Mouse (Mus musculus) stomach, embryonic 14.5 days (tissue): ENCODE results near the gene Tspan15. TPM values are rescaled to one million over a fixed set of nuclear protein-coding genes. Genes with fewer than 3 reads are reported as not detected.

Experiments used
- ATAC-seq: fragments of 200-750 bp; cut with Nextera tagmentation; 2 replicates; pipeline ENCODE4 v1.8.0; 2017; ENCODE audit warnings: low read depth, moderate TSS enrichment; ENCODE audit not compliant: insufficient number of reproducible peaks, insufficient read depth, low FRiP score
- H3K27ac ChIP-seq: fragments of 300-500 bp; sonication (generic); 2 replicates; pipeline ENCODE4 v1.5.1; 2014; ENCODE audit warnings: mild to moderate bottlenecking, low read length, moderate library complexity, mixed read lengths
- H3K27me3 ChIP-seq: fragments of 300-500 bp; sonication (generic); 2 replicates; pipeline ENCODE4 v1.6.1; 2014; ENCODE audit warnings: low read length, control low read depth, mixed read lengths; ENCODE audit not compliant: control insufficient read depth, insufficient read depth
- H3K36me3 ChIP-seq: fragments of 300-500 bp; sonication (generic); 2 replicates; pipeline ENCODE4 v1.6.1; 2014; ENCODE audit warnings: mild to moderate bottlenecking, control low read depth, low read length, moderate library complexity, mixed read lengths; ENCODE audit not compliant: control insufficient read depth, insufficient read depth
- H3K4me1 ChIP-seq: fragments of 300-500 bp; sonication (generic); 2 replicates; pipeline ENCODE4 v1.6.1; 2014; ENCODE audit warnings: low read length, control low read depth, mixed read lengths; ENCODE audit not compliant: control insufficient read depth, insufficient read depth
- H3K4me2 ChIP-seq: fragments of 300-500 bp; sonication (generic); replicated peaks from 2 replicates; pipeline ENCODE4 v1.6.1; 2014; ENCODE audit warnings: low read depth, low read length, control low read depth
- H3K4me3 ChIP-seq: fragments of 300-500 bp; sonication (generic); 2 replicates; pipeline ENCODE4 v1.5.1; 2014; ENCODE audit warnings: low read depth, low read length, control low read depth
- H3K9ac ChIP-seq: fragments of 300-500 bp; sonication (generic); replicated peaks from 2 replicates; pipeline ENCODE4 v1.6.1; 2014; ENCODE audit warnings: low read depth, mild to moderate bottlenecking, control low read depth, low read length, moderate library complexity, mixed read lengths
- H3K9me3 ChIP-seq: fragments of 300-500 bp; sonication (generic); 2 replicates; pipeline ENCODE4 v1.6.1; 2016; ENCODE audit warnings: low read depth, low read length, control low read depth; ENCODE audit not compliant: control insufficient read depth
- WGBS: fragments of 180-500 bp; shearing (Covaris S2); extraction: QIAGEN DNeasy Blood & Tissue Kit; methylation state at CpG from one replicate; pipeline ENCODE4 v1.1.7; 2014; 5-methylcytosine and 5-hydroxymethylcytosine counted together
- polyA plus RNA-seq: library from polyadenylated mRNA; unstranded; fragments of >200 nt; fragmentation: Nextera tagmentation; extraction: Ambion mirVana; gene quantifications from 2 replicates; pipeline ENCODE4 v1.2.1, GENCODE M21; 2014

Tspan15 gene
- polyA plus RNA-seq, 1 experiment from 2014 or later: 32.8 TPM

DNA sequence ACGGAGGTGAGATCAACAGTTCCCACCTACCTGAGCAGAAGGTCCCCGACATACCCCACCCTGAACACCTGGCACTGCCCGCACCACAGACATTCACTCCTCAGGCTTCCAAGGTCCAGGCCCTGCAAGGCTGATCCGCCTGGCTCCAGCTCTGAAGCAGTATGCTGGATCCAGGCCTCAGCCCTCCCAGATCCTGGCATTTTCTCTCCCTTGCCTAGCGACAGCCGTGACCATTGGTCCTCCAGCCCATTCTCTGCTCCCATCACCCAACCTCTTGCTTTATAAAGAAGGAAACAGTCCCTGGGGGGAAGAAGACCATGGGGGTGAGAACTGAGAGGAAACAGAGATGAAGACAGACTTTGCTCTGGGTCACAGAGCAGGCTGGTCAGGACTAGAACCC, 37.0 kb downstream of the Tspan15 start:
- H3K36me3 ChIP-seq: no peaks in the 10 kb centered on the region
- no peaks in the 10 kb centered on the region for H3K9me3 ChIP-seq
- WGBS: 83% methylated on average over 6 of the region's 6 CpGs
- no peak for ATAC-seq
- no peak overlapping the region for H3K9ac ChIP-seq
- H3K4me1 ChIP-seq: 0 out of 2 replicates have a peak, but pooled peaks cover 4% of the 10 kb centered on the region
- H3K4me3 ChIP-seq: no peak overlapping the region
- H3K4me2 ChIP-seq: no peak overlapping the region
- no peak overlapping the region for H3K27ac ChIP-seq
- no peaks in the 10 kb centered on the region for H3K27me3 ChIP-seq

DNA sequence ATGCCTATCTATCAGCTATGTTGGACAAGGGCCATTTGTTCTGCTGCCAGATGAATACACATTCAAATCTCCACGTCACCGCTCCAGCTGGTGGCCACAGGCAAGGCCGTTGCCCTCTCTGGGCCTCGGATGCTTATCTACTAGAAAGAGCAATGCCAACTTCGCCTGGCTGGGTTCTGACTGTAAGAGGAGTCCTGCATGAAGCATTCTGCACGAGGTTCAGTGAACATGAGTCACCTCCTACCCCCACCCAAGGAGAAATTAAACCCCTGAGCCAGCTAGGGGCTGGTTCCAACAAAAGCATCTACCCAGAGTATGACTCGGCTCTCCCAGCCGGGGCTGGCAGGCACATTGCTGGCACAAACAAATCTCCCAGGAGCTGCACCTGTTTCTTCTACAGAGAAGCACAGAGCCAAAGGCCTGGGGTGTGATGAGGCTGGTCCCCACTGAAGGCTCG, 38.3 kb downstream of the Tspan15 start:
- no peaks in the 10 kb centered on the region for H3K36me3 ChIP-seq
- H3K4me2 ChIP-seq: no peak overlapping the region
- H3K4me3 ChIP-seq: no peak overlapping the region
- H3K27me3 ChIP-seq: no peaks in the 10 kb centered on the region
- WGBS: 67% methylated on average over 9 of the region's 9 CpGs
- no peak for ATAC-seq
- no peak overlapping the region for H3K27ac ChIP-seq
- H3K9ac ChIP-seq: no peak overlapping the region
- 0 out of 2 replicates have a peak, but pooled peaks cover 4% of the 10 kb centered on the region for H3K4me1 ChIP-seq
- H3K9me3 ChIP-seq: no peaks in the 10 kb centered on the region

DNA sequence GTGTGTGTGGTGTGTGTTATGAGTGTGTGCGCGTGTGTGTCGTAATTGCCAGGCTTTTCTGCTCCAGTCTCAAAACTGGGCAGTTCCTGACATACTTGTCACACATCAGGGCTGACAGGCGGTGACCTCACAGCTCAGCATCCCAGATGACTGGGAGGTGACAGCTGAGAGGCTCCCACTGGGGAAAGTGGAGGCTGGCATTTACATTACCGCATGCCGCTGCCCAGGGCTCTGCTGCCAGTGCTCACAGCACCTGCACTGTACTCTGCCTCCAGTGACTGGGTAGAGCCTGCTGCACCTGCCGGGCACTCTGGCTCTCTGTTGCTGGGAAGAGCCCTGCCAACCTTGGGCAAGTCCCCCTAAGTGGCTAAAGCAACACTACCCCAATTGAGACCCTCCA, 40.2 kb downstream of the Tspan15 start:
- Histone ChIP-seq H3K36me3 (no peaks in the 10 kb centered on the region), H3K27ac (no peak overlapping the region), H3K4me2 (no peak overlapping the region), H3K9me3 (no peaks in the 10 kb centered on the region), H3K4me3 (no peak overlapping the region), H3K4me1 (0 out of 2 replicates have a peak, but pooled peaks cover 4% of the 10 kb centered on the region), H3K9ac (no peak overlapping the region), H3K27me3 (no peaks in the 10 kb centered on the region)
- 94% methylated on average over 7 of the region's 7 CpGs for WGBS
- ATAC-seq: no peak

DNA sequence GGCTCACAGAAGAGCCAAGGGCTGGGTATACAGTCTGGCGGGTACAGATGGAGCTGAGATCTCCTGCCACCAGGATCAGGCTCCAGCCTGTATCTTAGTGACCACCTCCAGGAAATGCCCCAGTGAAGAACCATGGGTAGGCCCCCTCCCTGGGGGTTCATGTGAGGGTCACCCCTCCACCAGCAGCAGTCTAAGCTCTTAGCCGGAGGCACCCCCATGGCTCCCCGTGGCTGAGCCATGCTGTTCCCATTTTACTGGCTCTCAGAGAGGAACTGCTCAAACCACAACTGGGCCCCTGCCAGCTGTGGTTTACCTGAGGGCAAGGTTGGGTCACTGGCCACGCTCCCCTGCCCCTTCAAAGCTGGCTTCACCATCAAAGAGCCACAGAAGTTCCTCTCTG, 41.1 kb downstream of the Tspan15 start:
- no peaks in the 10 kb centered on the region for H3K27me3 ChIP-seq
- 0 out of 2 replicates have a peak, but pooled peaks cover 4% of the 10 kb centered on the region for H3K4me1 ChIP-seq
- no peaks in the 10 kb centered on the region for H3K36me3 ChIP-seq
- H3K27ac ChIP-seq: no peak overlapping the region
- no peak overlapping the region for H3K9ac ChIP-seq
- no peaks in the 10 kb centered on the region for H3K9me3 ChIP-seq
- 80% methylated on average over 4 of the region's 4 CpGs for WGBS
- H3K4me2 ChIP-seq: no peak overlapping the region
- no peak overlapping the region for H3K4me3 ChIP-seq
- ATAC-seq: no peak

DNA sequence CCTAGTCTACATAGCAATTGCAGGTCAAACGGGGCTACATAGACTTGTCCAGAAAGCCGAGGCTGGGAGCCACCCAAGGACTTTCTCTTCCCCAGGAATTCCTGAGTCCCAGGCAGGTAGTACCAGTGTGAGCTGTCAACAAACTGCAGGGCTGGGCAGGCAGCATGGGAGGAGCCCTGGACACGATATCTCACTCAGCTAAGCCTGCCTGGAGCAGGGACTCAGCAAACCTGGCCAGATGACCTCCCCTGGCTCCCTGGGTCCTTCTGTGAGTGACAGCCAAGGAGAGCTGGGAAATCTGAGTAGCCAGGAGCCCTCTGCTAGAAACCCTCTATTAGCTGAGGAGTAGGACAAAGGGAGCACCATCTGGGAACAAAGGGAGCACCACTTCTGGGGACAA, 41.7 kb downstream of the Tspan15 start:
- Histone ChIP-seq H3K9ac (no peak overlapping the region), H3K4me3 (no peak overlapping the region), H3K4me1 (0 out of 2 replicates have a peak, but pooled peaks cover 4% of the 10 kb centered on the region), H3K27ac (no peak overlapping the region), H3K4me2 (no peak overlapping the region), H3K36me3 (no peaks in the 10 kb centered on the region), H3K9me3 (no peaks in the 10 kb centered on the region), H3K27me3 (no peaks in the 10 kb centered on the region)
- peak; percentile 69; the same call in 1 of the 2 replicates for ATAC-seq
- WGBS: 54% methylated on average over 3 of the region's 3 CpGs

DNA sequence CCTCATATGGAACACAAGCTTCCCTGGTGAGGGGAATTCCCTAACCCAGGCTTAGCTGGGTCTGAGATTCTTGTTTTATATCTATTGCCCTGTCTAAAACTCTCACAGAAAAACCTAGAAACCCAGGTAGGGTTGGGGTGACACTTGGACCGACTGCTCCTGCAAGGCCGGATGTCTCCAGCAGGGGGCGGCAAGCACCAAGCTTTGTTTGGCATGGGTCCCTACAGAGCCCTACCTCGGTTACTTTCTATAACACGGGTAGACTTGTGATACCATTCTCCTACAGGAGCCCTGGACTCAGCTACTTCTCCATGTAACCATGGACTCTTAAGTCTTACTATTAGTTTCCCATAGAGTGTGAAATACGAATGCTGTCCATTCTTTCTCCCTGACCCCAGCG, 44.2 kb downstream of the Tspan15 start:
- WGBS: 22% methylated on average over 7 of the region's 7 CpGs
- no peak; the same call in 1 of the 2 replicates for ATAC-seq
- H3K4me2 ChIP-seq: no peak overlapping the region

DNA sequence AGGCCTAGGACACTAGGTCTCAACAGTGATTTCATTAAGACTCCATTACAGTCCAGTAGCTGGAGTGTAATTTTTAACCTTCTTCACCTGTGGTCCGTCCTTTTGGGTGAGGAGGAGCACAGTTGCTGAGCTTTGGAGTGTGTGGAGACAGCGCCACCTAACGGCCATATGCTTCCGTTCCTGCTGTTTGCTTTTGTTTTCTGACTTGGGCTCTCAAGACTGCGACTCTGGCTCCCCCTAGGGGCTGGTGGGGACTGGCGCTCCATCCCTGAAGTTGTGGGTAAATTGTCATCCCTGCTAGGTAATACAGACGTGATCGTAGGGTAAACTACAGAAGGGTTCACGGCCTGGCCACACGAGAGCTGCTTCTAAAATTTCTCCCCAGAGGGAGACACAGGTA, 48.0 kb downstream of the Tspan15 start:
- H3K4me1 ChIP-seq: no peaks in the 10 kb centered on the region
- H3K9me3 ChIP-seq: no peaks in the 10 kb centered on the region
- 3% methylated on average over 10 of the region's 10 CpGs for WGBS
- H3K27ac ChIP-seq: no peak overlapping the region
- H3K9ac ChIP-seq: no peak overlapping the region
- no peaks in the 10 kb centered on the region for H3K36me3 ChIP-seq
- H3K4me2 ChIP-seq: no peak overlapping the region
- ATAC-seq: peak; percentile 40; the same call in 1 of the 2 replicates
- no peak overlapping the region for H3K4me3 ChIP-seq
- no peaks in the 10 kb centered on the region for H3K27me3 ChIP-seq

More for the DNA sequence above, 44.2 kb downstream of the Tspan15 start:
- no peaks in the 10 kb centered on the region for H3K9me3 ChIP-seq
- H3K27ac ChIP-seq: no peak overlapping the region
- H3K36me3 ChIP-seq: no peaks in the 10 kb centered on the region
- H3K4me1 ChIP-seq: no peaks in the 10 kb centered on the region
- H3K9ac ChIP-seq: no peak overlapping the region
- H3K4me3 ChIP-seq: no peak overlapping the region
- no peaks in the 10 kb centered on the region for H3K27me3 ChIP-seq

DNA sequence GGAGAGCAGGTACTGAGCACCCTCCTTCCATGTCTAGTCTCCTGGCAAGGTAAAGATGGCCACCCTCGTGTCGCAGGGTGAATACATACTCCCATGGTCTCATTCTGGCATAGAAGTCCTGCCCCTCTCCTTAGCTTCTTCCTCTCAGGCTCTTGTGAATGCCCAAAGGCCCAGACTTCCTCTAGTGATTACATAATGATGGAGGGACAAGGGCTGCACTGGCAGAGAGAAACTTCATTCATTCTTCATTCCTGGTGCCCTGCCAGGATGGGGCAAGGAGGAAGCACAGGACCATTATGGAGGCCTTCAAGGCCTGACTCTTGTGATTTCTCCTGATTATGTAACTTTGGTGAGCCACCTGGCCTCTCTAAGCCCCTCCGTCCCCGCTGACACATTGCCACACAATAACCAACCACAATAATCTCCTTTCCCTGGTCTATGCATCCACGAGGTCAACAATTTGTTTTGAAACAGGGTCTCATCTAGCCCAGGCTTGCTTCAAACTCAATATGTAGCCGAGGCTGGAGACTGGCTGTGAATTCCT, 48.5 kb downstream of the Tspan15 start:
- H3K9ac ChIP-seq: no peak overlapping the region
- no peak overlapping the region for H3K4me2 ChIP-seq
- no peak for ATAC-seq
- H3K4me3 ChIP-seq: no peak overlapping the region
- H3K27me3 ChIP-seq: no peaks in the 10 kb centered on the region
- H3K36me3 ChIP-seq: no peaks in the 10 kb centered on the region
- H3K4me1 ChIP-seq: no peaks in the 10 kb centered on the region
- 66% methylated on average over 6 of the region's 6 CpGs for WGBS
- H3K27ac ChIP-seq: no peak overlapping the region
- H3K9me3 ChIP-seq: no peaks in the 10 kb centered on the region

DNA sequence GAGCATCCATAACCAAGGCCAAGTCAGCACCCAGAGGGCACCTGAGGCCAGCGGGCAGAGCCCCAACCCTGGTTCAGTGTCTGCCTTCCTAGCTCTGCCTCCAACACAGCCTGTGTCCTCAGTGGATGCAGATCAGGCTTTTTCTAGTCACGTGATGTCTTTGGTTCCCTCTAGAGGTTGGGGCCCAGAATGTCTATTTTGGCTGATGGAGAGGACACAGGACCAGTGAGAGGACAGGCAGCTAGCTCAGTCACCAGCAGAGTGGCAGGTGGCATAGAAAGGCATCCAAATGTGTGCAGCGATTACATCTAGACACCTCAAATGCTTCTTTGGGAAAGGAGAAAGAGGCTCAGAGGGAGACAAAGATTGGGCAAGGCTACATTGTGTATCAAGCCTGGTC, 49.4 kb downstream of the Tspan15 start:
- H3K4me3 ChIP-seq: no peak overlapping the region
- H3K4me1 ChIP-seq: no peaks in the 10 kb centered on the region
- no peaks in the 10 kb centered on the region for H3K27me3 ChIP-seq
- ATAC-seq: no peak
- H3K9ac ChIP-seq: no peak overlapping the region
- no peaks in the 10 kb centered on the region for H3K36me3 ChIP-seq
- no peaks in the 10 kb centered on the region for H3K9me3 ChIP-seq
- 48% methylated on average over 3 of the region's 3 CpGs for WGBS
- no peak overlapping the region for H3K27ac ChIP-seq
- no peak overlapping the region for H3K4me2 ChIP-seq
